Mouse (Mus musculus): ENCODE measurements around the gene Hist1h2af.
"Not testable (repeated sequence)": the region's sequence is repeated elsewhere in the genome, so short reads cannot be mapped to it uniquely, and the experiment has no call there.

Gene Hist1h2af

DNA sequence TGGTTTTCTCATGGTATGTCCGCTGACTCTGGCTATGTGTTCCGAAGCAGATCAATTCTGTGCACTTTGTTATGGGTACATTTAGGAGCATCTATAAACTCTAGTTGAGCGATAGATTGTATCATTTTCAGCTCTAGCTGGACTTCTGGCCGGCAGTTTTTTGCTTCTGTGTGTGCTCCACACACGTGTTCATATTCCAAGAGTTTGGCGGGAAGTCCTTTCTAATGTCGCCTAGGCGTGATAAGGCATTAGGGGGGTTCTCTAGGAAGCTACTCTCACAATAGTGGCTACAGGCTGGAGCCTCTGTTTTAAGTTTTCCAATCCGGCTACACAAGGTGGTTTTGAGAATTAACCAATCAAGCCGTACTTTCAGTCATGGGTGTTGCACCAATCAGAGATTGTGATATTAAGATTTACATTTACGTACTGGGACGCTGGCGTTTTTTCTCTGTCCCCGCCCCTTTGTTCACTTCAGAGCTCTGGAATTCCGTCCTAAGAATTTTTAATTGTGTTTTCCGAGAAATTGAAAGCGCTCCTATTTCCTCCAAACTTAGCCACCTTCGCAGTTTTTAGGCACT lies 22.2 kb downstream of the Hist1h2af start:
- DNase-seq (ENCODE audit: low spot score) = no peak

- no peak for DNase-seq (ENCODE audit: low spot score)
Observed at GRCm38 (mm10) chr13:23556906-23557305, 23.2 kb downstream of the Hist1h2af start.

DNA sequence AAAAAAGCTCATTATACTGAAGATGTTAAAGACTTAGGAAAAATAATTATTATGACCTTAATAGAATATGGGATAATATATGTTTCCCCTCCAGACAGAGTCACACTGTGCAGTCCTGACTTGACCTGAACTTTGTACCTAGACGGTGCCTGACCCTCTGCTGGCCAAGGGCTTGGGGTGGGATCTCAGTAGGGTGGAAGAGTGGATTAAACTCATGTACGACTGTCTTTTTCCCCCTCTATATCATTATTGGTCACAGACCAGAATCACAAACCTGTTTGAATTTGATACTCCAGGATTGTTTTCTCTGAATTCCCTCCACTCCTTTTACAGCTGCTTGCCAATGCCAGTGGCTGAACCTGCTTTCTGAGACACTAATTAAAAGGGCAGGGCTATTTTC lies 27.0 kb downstream of the Hist1h2af start:
- not testable (repeated sequence) for DNase-seq (ENCODE audit: low spot score)

DNA sequence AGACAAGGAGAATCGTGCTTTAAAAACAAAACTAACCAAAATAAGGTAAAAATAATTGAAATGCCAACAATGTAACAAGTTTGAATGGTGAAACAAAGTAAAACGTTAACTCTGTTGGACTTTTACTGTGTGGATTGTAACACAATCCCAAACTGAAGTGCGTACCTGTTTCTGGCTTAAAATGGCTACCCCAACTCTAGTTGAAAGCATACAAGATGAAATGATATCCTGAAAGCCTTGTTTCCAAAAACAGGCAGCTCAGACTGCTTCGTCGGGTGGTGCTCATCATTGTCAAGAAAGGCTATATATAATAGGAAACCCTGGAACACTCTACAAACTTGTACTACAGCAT lies 27.8 kb downstream of the Hist1h2af start:
- DNase-seq (ENCODE audit: low spot score) = not testable (repeated sequence)

GRCm38 (mm10) chr13:23561883-23562659 lies 28.4 kb downstream of the Hist1h2af start, which contains the start of gene Hist1h3e:
Hist1h3e (minus strand) TSS chr13:23562369.
- peak; percentile 92 for DNase-seq (ENCODE audit: low spot score)

DNA sequence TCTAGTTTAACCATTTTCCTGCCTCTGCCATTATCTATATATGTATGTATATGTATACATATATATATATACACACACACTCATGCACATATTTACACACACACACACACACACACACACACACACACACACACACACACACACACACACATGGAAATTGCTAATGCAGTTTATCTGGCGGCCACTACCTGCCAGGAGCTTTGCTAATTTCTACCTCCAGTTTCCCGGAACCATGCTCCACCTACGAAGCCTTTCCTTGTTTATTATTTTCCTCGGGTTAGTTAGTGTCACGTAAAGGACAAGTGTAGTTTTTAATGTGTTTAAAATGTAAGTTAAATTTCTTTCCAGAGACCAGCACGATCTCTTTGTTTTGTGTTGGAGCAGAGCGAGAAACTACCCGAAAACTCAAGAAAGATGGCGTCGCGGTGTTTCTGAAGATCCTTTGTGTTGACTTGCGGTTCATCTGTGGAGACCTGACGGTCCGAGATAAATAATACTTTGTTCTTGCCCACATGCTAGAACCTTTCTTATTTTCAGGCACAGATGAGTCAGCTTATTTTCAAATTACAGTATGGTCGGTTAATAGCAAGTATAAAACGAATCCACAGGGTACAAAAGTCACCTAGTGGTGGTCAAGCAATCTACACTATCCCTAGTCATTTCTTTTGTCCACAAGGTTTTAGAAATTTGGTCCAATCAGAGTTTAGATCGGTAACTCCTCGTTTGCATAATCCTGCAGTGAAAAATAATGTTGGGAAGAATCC lies 29.2 kb downstream of the Hist1h2af start:
- DNase-seq (ENCODE audit: low spot score) = no peak

DNA sequence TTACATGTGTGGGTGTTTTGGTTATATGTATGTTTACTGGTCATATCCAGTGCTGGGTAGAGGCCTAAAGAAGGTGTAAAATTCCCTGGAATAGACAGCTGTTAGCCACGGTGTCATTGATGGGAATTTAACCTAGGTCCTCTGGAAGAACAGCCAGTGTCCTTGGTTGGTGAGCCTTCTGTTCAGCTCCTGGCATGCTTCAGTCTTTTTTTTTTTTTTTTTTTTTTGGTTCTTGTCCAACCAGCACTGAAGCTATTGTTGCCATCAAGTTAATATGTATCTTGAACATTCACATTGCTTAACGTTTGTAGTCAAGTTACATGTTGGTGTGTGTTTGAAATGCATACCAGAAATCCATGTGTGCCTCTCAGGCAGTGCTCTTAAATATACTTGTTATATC lies 30.8 kb downstream of the Hist1h2af start:
- no peak for DNase-seq (ENCODE audit: low spot score)

GRCm38 (mm10) chr13:23570261-23571021 lies 36.7 kb downstream of the Hist1h2af start:
- DNase-seq (ENCODE audit: low spot score) = not testable (repeated sequence)

DNA sequence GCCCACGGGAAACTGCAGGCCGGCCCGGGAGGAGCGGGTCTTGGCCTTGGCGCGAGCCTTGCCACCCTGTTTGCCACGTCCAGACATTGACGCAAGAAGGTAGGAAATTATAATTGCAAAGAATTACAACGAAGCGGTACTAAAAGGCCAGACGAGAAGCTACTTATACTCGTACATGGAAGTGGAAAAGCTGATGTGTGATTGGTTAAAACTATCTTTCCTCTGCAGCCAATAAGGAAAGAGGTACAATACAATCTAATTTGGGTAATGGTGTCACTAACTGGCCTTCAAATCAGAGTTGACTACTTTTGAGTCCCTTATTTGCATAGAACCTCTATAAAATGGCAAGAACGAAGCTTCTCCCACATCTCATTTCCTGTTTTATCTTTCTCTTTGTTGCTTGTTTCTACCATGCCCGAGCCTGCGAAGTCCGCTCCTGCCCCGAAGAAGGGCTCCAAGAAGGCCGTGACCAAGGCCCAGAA lies 37.4 kb downstream of the Hist1h2af start, which contains the start of the genes Hist1h2ae and Hist1h2bg:
Hist1h2ae (minus strand) TSS at position 199 of the 482 bp plus-strand sequence.
Hist1h2bg (plus strand) TSS at position 375 of the 482 bp plus-strand sequence.
- no peak for DNase-seq (ENCODE audit: low spot score)

GRCm38 (mm10) chr13:23571504-23572217 lies 38.0 kb downstream of the Hist1h2af start:
- not testable (repeated sequence) for DNase-seq (ENCODE audit: low spot score)

DNA sequence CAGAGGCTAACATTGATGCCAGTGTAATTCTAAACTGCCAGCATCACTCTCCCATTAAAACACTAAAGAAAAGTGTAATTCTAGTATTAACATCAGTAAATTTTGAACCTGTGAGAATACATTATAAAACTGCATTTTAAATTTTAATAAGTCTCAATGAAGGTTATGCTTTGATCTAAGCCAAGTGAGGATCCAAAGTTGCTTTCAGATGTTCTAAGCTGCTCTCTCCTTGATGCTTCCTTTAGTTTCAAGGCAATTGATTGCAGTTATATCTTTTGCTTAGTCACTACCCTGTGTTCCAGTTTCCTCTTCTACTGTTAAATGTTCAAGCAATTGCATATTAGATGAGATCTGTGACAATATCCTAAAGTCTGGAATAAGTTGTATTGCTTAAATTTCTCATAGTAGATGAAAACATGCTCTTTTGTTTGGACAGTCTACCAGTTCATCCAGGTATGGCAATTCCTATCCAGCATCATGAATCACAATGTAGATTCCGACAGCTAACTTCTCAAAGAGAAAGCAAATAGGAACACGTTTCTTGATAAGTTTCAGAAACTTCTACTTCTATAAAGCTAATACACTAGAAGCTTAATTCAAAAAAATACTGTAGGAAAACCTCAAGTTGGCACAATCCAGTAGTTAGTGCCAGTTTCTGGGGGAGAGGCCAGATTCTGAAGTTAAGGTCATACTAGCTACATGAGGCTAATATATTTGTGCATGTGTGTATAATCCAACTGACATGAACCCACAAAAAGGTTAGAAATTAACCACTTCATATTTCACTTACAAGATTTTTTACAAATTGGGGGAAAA lies 38.7 kb downstream of the Hist1h2af start:
- DNase-seq (ENCODE audit: low spot score) = no peak

DNA sequence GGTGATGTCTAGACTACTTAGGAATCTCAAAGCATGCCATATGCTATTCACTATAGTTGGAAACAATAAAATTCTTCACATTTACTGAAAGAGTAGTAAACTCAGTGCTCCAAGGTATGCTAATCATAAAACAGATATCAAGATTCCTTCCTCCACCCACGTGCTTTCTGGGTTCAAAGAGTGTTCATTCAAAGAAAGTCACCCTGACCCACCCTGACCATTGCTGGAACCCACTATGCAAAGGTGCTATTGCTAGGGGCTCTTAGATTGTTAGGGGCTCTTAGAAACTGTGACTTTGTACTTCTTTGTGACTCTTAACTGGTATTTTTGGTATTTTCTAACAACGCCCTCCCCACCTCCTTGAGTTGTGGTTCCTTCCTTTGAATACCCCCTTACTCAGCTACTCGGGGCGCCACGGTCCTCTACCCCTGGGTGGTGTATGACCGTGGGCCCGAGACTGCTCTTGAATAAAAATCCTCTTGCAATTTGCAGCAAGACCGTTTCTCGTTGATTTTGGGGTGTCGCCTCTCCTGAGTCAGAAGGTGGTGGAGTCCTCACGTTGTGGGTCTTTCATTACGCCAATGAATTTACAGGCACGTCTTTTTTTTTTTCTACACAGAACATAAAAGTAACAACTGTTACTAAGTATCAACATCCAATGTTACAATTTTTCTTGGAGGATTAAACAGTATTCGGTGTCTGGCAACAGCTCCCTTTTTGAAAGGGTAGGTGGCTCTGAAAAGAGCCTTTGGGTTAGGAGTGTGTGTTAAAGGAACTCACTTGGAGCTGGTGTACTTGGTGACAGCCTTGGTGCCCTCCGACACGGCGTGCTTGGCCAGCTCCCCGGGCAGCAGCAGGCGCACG lies 39.6 kb downstream of the Hist1h2af start:
- DNase-seq (ENCODE audit: low spot score) = not testable (repeated sequence)

DNA sequence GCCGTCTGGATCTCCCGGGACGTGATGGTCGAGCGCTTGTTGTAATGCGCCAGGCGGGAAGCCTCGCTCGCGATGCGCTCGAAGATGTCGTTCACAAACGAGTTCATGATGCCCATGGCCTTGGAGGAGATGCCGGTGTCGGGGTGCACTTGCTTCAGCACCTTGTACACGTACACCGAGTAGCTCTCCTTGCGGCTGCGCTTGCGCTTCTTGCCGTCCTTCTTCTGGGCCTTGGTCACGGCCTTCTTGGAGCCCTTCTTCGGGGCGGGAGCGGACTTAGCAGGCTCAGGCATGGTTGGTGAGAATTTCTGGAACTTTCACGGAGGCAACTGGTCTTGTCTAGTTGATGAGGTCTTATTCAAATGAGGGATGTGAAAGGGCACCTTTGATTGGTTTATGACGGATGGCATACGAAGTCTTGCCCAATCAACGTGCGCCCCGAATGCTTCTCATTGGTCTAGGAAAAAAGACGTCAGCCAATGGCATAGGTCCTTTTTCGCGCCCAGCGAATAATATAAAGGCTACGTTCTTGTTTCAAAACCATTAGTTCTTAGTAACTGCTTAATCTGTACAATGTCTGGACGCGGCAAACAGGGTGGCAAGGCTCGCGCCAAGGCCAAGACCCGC lies 40.3 kb downstream of the Hist1h2af start, which contains the start of the genes Hist1h2bf and Hist1h2ad:
Hist1h2bf (minus strand) TSS at position 299 of the 627 bp plus-strand sequence.
Hist1h2ad (plus strand) TSS at position 484 of the 627 bp plus-strand sequence.
- DNase-seq (ENCODE audit: low spot score) = peak; percentile 72

GRCm38 (mm10) chr13:23574546-23575170 lies 41.0 kb downstream of the Hist1h2af start:
- DNase-seq (ENCODE audit: low spot score) = not testable (repeated sequence)

- DNase-seq (ENCODE audit: low spot score) = no peak
Observed at GRCm38 (mm10) chr13:23575271-23575851, 41.7 kb downstream of the Hist1h2af start, which contains the start of gene Hist1h3d. Hist1h3d (plus strand) TSS chr13:23575763.

DNA sequence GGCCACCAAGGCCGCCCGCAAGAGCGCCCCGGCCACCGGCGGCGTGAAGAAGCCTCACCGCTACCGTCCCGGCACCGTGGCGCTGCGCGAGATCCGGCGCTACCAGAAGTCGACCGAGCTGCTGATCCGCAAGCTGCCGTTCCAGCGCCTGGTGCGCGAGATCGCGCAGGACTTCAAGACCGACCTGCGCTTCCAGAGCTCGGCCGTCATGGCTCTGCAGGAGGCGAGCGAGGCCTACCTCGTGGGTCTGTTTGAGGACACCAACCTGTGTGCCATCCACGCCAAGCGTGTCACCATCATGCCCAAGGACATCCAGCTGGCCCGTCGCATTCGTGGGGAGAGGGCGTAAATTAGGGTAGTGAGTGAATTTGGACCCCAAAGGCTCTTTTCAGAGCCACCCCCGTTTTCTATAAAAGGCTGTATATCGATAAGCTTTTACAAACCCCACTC lies 42.2 kb downstream of the Hist1h2af start:
- DNase-seq (ENCODE audit: low spot score) = not testable (repeated sequence)

- no peak for DNase-seq (ENCODE audit: low spot score)
Observed at GRCm38 (mm10) chr13:23576351-23576881, 42.7 kb downstream of the Hist1h2af start.
